8 mouse cellular contexts compared by ENCODE assay signal in genomic region chr5:108132441-108133243, GRCm38 (mm10). TPM values are rescaled to one million over a fixed set of nuclear protein-coding genes. Genes with fewer than 3 reads are reported as not detected.
DNase-seq lines count a peak whose midpoint lies in the region; ATAC-seq lines count a peak whose summit lies in the region.

Gene Tmed5 (minus strand): TSS chr5:108132620.
Gene Ccdc18 (plus strand): TSS chr5:108132875.

- H3K9ac ChIP-seq in kidney, embryonic 15.5 days = peak within 1 kb of the TSS; percentile 79

- H3K4me1 ChIP-seq in heart, embryonic 10.5 days = 0 out of 2 replicates have a peak, but pooled peaks cover 7% of the 10 kb centered on the region
- H3K4me1 ChIP-seq in kidney, embryonic 15.5 days = peaks cover 10% of the 10 kb centered on the region; the same call in 1 of the 2 replicates

- DNase-seq in B cell, adult 2 months = peak; percentile 98
- peak; percentile 99 for DNase-seq in brain, adult 2 months (ENCODE audit: low read depth, low spot score)
- DNase-seq in heart, embryonic 10.5 days (ENCODE audit: low spot score) = peak; percentile 99
- DNase-seq in liver = peak; percentile 98
- DNase-seq in spleen, postnatal 4 days (ENCODE audit: low spot score in 2 of 2) = peak; percentile 98 to 99

- peak within 1 kb of the TSS; percentile 69 for H3K4me3 ChIP-seq in heart, embryonic 10.5 days
- peak within 1 kb of the TSS; percentile 92 for H3K4me3 ChIP-seq in kidney, embryonic 15.5 days (replicated peaks)

- peak within 1 kb of the TSS; percentile 88 for H3K27ac ChIP-seq in heart, embryonic 10.5 days
- peak within 1 kb of the TSS; percentile 95 for H3K27ac ChIP-seq in kidney, embryonic 15.5 days

- H3K36me3 ChIP-seq in heart, embryonic 10.5 days = peaks cover 15% of the 10 kb centered on the region
- peaks cover 19% of the 10 kb centered on the region for H3K36me3 ChIP-seq in kidney, embryonic 15.5 days

- peak; percentile 97 for ATAC-seq in erythroblast, adult 5-6 weeks (replicated peaks; ENCODE audit: low FRiP score, poor library complexity, severe bottlenecking)
- peak; percentile 100 for ATAC-seq in kidney, embryonic 15.5 days (replicated peaks; ENCODE audit: low FRiP score)
- ATAC-seq in monocyte, adult 5-6 weeks (replicated peaks; ENCODE audit: insufficient number of reproducible peaks, low FRiP score, low TSS enrichment, poor library complexity, severe bottlenecking) = peak; percentile 98

- peak within 1 kb of the TSS; percentile 83 for H3K4me2 ChIP-seq in kidney, embryonic 15.5 days

- H3K9me3 ChIP-seq in heart, embryonic 10.5 days = no peaks in the 10 kb centered on the region
- no peaks in the 10 kb centered on the region for H3K9me3 ChIP-seq in kidney, embryonic 15.5 days (replicated peaks)

- WGBS in heart, embryonic 10.5 days = under 1% methylated on average over 65 of the region's 65 CpGs
- under 1% methylated on average over 65 of the region's 65 CpGs for WGBS in kidney, embryonic 15.5 days

- H3K27me3 ChIP-seq in heart, embryonic 10.5 days (ENCODE audit: insufficient read depth, poor library complexity, severe bottlenecking) = no peaks in the 10 kb centered on the region
- no peaks in the 10 kb centered on the region for H3K27me3 ChIP-seq in kidney, embryonic 15.5 days

RNA-seq across cellular contexts. Expression of gene Tmed5, which starts in this region (rescaled TPM):
- total RNA-seq in erythroblast, adult 5-6 weeks (2015; ENCODE audit: low replicate concordance) = 16.5 and 32.9 TPM in 2 replicates
- 12.5 and 15.9 TPM in 2 replicates for total RNA-seq in erythroblast, adult 5-6 weeks (2017; ENCODE audit: low replicate concordance)
- 28.7 and 33.8 TPM in 2 replicates for polyA plus RNA-seq in heart, embryonic 10.5 days (2016; fragmentation: Nextera tagmentation; extraction: Ambion mirVana)
- 35.6 and 37.8 TPM in 2 replicates for polyA plus RNA-seq in kidney, embryonic 15.5 days (2015; fragmentation: Nextera tagmentation; extraction: Ambion mirVana)
- total RNA-seq in monocyte, adult 5-6 weeks (2017) = 204 to 217 TPM (median 205 TPM) in 3 replicates

RNA-seq across cellular contexts. Expression of gene Ccdc18, which starts in this region (rescaled TPM):
- total RNA-seq in erythroblast, adult 5-6 weeks (2015; ENCODE audit: low replicate concordance) = 1.2 and 4.6 TPM in 2 replicates
- total RNA-seq in erythroblast, adult 5-6 weeks (2017; ENCODE audit: low replicate concordance) = 8.5 and 15.2 TPM in 2 replicates
- polyA plus RNA-seq in heart, embryonic 10.5 days (2016; fragmentation: Nextera tagmentation; extraction: Ambion mirVana) = 5.1 and 9.8 TPM in 2 replicates
- polyA plus RNA-seq in kidney, embryonic 15.5 days (2015; fragmentation: Nextera tagmentation; extraction: Ambion mirVana) = 11.8 and 13.3 TPM in 2 replicates
- total RNA-seq in monocyte, adult 5-6 weeks (2017) = 1.7 to 3.0 TPM (median 2.1 TPM) in 3 replicates

Comparison
In these comparisons a context has a peak if more than half of its experiments do, and no peak if none do; other contexts are left out.
1. Peak in every context shown above with its lines: DNase-seq, ATAC-seq, H3K4me3 ChIP-seq and H3K27ac ChIP-seq.